Mouse (Mus musculus): Measurements from ENCODE around the gene Tgm2.

The Tgm2 gene

DNA sequence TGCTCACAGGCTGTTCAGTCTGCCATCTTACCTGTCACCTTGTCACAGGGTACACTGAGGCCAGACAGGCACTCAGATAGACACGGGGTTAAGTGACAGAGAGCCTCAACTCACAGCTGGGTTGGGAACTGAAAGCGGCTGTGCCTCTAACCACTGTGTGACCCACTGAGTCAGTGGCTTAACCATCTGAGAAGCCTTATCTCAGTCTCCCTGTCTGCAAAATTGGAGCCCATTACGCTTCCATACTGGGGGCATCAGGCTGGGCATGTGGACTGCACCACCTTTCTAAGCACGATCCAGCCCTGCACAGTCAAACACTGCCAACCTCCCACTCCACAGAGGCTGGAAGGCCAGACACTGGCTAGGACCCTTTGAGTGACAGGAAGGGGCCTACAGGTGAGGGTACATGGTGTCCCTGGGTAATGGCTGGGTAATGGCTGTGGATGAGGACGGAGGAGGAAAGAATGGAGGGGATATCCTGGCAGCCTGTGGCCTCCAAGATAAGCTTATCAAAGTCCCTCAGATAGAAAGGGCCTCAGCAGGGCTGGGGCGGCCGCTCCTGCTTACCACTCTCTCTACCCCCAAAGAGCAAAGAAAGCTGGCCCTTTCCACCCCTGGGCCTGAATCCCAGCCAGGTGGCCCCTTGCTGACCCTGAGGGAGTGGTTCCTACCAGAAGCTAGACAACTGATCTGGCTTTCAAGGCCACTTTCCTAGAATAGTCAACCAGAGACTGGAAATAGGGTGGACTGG lies 4.4 kb downstream of the Tgm2 start:
- no peak for DNase-seq (ENCODE audit: low read depth, low spot score)

DNA sequence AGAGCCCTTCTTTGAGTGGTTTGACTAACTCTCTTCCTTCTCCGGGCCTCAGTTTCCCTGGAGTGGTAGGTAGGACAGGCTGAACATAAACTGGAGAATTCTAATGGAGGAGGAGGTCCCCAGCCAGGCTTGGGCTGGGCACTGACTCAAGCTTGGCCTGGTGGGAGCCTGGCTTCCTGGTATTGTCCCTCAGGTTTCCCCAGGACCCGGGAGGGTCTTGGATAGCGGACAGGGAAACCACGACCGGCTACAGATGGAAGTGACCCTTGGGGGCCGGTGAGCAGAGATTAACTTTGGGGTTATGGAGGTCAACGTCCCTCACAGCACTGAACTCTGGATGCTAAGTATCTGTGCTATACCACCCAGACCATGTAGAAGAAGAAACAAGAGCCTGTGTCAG lies 5.0 kb downstream of the Tgm2 start:
- DNase-seq (ENCODE audit: low read depth, low spot score): no peak

DNA sequence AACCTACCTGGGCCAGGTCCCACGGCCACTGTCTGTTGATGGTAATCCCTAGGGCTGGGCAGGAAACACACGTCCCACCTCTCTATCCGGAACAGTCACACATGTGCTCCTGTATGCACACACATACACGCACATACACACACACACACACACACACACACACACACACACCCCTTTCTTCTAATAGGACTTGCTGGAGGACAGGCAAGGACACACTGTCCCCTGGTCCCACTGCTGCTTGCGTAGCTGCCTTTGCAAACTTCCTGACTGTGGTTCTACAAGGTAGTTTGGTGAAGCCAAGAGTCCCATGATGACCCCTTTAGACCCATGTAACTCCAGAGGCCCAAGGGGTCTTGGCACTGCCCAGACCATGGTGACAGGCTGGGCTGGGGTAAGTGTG lies 5.6 kb downstream of the Tgm2 start:
- no peak for DNase-seq (ENCODE audit: low read depth, low spot score)

DNA sequence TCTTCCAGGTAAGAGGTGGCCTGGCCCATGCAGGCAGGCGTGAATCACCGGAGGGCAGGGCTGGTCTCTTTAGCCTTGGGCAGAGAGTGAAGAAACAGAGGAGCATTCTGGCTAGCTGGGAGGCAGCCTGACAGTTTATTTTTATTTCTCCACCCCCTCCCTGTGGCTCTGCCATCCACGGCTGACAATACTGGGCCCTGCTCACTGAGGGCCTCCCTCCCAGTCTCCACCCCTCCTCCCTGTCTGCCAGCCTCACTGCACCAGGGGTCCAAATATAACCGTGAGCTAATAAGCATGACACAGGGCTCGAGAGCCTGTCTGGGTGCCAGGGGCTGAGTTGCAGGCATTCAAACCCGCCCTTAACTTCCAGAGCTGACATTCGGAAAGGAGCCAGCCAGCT lies 6.6 kb downstream of the Tgm2 start:
- DNase-seq (ENCODE audit: low read depth, low spot score): no peak

DNA sequence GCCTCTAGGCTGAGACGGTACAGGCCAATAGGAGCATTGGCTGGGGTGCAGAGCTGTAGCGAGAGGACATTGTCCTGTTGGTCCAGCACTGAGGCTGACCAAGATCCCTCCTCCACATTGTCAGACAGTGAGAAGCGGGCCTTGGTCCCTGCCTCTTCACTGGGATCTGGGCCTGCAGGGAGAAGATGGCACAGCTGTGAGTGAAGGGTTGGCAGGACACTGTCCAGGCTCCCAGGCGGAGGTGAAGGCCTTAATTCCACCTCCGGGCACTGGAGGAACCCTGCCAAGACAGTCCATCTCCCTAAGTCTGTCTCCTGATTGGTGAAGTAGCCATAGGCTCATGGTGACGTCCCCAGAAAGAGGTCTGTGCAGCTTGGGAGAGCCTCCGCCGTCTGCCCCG lies 7.5 kb downstream of the Tgm2 start:
- DNase-seq (ENCODE audit: low read depth, low spot score): no peak

DNA sequence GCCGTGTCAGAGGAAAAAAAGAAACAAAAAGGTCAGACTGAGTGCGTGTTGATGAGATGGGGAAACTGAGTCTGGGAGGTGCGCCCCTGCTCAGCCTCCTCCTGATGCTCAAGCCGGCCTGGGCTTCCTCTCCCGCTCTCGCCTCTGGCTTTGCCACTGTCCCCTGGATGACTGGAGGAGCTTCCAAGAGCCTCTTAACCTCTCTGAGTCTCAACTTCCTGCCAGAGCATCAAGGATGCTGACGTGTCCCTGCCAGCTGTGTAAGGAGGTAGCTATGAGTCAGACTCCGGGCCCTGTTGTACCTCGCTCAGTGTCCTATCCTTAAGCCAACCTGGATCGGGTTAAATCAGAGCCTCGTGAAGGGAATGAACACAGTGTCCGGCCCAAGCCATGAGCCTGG lies 8.5 kb downstream of the Tgm2 start:
- DNase-seq (ENCODE audit: low read depth, low spot score): no peak

DNA sequence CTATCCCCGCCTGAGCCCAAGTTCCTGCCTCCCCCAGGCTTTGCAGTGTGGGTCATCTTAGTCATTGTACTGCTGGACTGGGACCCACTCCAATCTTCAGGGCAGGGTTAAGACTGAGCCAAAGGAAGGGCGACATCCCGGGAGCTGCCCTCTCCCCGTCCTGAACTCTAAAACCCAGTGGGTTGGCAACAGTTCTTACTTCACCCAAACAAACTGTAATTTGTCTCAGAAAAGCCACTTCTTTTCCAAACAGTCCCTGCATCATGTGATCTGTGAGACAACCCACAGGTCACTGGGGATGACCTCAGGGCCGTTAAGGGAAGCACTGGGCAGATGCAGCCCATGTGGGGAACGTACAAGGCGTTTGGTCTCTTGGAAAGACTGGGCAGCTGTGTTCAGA lies 10.0 kb downstream of the Tgm2 start:
- DNase-seq (ENCODE audit: low read depth, low spot score): no peak

DNA sequence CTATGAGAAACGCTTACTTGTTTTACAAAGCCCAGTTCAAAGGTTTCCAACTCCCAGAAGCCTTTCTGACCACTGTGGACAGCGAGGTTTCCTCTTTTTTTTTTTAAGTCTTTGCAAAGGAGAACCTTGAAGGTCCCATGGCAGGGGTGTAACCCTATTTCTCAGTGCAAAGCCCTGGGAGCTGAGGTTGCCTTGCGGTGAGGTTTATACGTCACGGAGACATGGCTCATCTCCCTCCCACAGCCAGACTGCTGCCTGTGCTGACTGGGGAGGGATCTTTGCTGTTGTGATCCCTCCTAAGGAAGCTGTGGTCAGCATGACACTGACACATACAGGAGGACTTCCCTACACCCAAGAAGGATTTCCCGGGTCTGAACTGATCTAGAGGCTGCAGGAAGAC lies 13.2 kb downstream of the Tgm2 start:
- DNase-seq (ENCODE audit: low read depth, low spot score): no peak

DNA sequence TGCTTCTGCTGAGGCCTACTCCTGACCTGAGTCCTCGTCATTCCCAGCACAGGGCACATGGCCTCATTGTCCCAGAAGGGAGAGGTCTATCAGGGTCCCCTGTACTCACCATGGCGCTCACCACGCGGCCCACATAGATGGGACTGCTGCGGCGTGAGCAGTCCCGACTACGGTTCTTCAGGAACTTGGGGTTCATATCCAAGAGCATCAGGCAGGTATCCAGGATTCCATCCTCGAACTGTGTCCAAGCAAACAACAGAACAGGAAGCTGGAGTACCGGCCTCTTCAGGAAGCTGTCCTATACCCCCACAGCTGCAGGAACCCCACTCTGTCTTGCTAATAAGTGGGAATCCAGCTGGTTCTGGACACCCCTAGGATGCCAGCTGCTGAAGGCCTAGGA lies 13.9 kb downstream of the Tgm2 start:
- DNase-seq (ENCODE audit: low read depth, low spot score): no peak

DNA sequence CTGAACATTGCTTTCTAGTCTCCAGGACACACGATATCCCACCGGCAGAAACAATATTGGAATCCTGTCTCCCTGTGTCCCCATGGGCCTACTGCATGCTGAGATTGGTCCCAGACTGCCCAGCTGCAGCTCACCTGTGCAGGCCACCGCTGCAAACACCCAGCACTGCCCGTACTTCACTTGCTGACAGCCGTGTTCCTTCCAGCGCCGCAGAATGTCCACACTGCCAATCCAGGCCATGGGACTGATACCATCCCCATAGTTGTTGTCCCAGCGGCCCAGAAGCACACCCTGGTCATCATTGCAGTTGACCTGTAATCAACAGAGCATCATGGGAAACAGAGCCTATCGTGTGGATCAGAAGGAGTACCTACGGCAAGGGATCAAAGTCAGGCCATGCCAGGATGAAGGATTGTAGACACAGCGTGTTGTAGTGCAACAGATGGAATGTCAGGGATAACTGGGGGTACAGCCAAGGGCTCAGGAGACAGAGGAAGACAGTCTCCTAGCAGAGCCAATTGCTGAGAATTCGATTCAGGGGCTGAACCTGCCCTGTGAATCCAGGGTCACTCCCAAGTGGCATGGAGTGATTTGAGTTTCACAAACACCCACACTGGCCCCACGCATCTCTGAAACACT lies 14.9 kb downstream of the Tgm2 start:
- DNase-seq (ENCODE audit: low read depth, low spot score): no peak

DNA sequence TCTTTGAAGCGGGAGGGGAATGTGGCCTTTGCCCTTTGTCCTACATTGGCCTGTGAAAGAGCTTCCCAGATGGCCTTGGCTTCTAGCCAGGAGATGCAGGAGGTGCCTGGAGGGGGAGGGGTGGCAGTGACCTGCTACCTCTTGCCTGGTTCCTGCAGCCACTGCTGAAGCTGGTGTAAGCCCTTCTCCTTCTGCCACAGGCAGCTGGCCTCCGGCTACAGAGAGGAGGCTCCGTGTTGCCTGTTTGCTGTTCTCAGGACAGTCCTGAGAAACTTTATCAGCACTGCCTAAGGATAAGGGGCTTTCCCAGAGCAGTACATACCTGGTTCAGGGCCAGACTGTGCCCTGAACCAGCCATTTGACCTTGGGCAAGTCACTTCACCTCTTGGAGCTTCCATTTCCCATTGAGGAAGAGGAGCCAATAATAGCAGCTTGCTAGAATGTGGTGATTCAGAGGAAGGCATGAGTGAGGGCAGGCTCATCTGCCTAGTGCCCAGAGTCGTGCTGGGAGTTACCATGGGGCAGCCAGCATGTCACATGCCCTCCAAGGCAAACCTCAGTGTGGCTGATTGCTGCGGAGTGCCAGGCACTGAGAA lies 15.7 kb downstream of the Tgm2 start:
- DNase-seq (ENCODE audit: low read depth, low spot score): no peak

DNA sequence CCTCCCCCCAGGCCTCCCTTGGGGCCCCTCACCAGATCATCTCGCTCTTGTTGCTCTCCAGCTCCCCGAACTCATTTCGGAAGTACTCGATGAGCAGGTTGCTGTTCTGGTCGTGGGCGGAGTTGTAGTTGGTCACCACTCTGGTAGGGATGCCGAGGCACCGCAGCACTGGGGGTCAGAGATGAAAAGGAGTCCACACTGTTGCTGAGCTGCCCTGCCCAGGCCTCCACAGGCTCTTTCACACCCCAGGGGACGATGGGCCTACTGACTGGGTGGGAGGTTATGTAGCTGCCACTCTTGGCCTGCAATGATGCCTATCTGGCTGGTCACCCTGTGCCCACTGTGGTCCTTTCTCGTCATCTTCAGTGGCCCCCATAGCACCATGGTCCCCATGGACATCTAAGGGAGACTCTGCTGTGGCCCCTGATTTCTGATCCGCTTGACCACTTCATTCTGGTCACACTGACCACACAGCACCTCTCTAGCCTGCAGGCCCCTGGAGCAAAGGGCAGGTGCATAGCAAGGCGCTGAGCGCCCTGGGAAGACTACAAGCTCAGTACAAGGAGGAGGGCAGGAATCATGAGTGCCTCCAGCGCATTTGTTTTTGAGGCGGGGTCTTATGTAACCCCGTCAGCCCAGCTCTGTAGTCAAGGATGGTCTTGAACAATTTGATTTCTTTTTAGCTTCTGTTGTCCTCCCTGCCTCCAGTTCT lies 16.8 kb downstream of the Tgm2 start:
- DNase-seq (ENCODE audit: low read depth, low spot score): no peak

DNA sequence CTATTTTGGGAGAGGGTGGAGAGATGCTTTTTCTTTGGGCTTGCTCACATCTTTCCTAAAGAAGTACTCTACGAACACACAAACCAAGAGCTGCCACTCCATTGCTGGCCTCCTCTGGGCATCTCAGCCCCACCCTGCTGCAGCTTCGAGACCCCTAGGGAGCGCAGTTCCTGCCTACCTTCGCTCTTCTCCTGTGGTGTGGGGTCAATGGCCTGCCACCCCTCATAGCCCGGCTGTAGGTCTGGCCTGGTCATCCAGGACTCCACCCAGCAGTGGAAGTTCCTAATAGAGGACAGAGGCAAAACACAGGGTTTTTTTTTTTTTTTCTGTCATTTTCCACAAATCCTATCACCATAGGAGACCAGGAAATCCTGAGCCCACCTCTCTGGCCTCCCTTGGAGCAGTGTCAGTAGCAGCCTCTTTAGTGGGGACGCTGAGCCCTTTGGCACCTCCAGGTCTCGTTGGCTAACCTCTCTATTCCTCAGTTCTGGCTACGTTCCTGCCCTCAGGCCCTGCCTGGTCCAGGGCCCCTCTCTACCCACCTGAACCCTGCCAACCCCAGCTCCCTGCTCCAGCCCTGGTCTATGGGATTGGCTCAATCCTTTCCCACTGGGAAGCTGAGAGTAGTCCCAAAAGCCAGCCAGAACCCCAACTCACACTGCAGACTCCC lies 17.6 kb downstream of the Tgm2 start:
- DNase-seq (ENCODE audit: low read depth, low spot score): no peak

DNA sequence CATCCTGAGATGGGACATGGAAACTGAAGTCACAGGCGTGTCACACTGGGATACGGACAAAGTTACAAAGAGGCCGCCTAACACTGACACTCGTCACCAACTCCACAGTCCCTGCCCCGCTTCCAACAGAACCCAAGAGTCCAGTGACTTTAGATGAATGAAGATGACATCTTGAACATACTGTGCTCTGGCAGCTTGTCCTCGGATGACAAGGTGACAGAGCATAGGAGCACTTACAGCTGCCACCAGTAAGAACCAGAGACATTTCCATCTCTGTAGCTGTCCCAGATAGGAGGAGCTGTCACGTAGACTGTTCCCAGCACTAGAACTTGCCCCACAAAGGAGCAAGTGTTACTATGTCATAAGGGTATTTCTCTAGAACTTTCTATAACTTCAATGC lies 18.4 kb downstream of the Tgm2 start:
- no peak for DNase-seq (ENCODE audit: low read depth, low spot score)

DNA sequence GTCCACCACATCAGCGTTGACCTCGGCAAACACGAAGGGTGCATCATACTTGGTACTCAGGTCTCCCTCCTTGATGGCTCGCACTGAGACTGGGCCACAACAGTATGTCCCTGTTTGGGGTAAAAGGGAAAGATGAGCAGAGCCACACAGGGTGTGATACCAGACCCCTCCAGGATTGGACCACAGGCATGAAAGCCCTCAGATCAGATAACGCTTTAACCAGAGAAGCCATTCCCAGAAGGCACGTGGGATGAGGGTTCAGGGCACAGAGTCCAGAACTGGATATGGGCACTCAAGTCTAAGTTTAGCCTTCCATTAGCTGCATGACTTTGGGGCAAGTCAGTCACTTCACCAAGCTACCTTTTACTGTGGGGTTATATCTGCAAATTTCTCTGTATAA lies 19.0 kb downstream of the Tgm2 start:
- no peak for DNase-seq (ENCODE audit: low read depth, low spot score)

DNA sequence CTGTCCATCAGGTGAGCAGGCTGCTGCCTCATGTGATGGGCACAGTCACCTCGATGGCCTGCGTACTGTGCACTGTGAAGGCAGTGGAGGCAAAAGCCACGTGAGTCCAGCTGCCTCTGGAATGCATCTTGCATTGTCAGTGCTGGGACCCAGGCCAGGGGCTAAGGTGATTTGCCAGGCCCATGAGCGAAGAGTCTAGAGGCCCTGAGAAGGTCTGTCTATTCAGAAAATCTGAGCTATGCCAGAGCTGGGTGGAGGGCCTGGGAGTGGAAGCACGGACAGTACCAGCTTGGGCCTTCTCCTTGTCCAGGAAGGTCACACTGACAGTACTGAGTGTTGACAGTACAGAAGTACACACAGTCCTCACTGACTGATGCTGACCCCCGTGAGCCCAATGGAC lies 23.4 kb downstream of the Tgm2 start:
- no peak for DNase-seq (ENCODE audit: low read depth, low spot score)

DNA sequence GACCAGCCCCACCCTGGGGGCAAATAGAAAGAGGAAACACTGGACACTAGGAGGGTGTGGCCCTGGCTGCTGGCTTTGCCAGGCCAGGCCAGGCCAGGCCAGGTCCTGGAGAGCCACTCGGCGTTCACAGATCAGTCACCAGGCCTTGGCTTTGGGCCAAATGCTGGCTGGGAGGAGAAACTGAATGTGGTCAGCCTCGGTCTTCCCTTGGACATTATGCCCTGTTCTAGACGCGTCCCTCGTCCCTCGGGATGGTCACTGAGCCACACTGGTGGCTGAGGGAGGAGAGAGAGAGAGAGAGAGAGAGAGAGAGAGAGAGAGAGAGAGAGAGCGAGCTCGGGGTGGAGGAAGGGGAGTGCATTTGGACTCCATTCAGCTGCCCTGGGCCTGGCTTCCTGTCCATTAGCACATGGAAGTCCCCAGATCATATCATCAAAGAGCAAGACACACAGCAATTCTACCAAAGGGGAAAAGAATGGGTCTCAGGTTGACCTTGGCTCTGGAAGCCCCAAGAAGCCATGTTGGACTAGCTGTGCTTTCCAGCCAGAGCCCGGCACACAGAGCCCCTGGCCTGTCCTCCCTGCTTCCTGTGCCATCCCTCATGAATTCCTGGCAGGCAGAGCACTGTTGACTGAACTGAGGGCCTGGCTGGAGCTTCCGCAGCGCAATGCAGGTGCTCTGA lies 24.4 kb downstream of the Tgm2 start:
- no peak for DNase-seq (ENCODE audit: low read depth, low spot score)

DNA sequence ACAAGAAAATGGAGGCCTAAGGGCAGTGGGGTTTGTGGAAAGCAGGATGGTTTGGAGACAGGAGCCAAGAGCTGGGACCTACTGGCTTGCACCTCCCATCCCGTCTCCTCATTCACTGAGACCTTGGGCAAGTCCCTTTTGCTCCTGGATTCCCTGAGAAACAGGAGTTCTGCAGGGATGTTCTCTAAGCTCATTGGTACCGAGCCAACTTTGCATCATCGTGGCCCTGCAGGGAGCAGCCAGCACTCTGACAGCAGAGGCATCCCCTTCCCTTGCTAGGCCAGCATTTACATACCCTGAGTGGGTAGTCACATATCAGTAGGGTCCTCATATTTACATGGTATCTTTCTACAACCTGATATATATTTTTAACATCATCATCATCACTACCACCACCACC lies 25.4 kb downstream of the Tgm2 start:
- no peak for DNase-seq (ENCODE audit: low read depth, low spot score)

DNA sequence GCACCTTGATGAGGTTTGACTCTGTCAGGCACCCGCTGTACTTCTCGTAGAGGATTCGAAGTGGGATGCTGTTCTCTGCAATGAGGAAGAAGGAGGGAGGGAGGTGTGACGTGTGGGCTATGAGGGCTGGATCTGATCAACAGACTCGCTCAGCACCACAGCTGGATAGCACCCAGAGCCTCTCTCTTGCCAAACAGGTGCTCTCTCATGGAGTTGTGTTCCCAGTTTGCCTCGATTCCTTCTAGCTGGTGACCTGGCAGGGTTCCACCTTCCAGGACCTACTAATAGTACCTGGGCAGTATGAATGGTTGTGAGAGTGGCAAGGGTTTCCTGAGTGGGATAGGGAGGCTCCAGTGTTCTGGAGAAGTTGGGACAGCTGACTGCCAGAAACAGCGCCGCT lies 26.0 kb downstream of the Tgm2 start:
- no peak for DNase-seq (ENCODE audit: low read depth, low spot score)

DNA sequence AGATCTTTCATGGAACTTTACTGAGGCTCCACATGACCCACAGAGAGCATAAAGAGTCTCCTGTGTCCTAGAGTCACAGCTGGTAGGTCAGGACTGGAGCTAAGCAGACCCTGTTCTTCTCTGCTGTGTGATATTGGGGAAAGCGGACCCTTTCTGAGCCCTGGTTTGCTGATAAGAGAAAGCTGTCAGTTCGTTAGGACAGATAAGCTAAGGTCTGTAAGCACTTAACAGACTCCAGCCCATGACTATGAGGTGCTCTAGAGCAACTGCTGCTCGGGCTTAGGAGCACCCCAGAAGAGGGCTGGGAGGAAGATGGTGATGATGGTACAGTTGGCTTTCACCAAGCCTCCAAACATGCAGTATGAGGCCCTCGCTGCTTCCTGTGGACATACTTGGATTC lies 27.1 kb downstream of the Tgm2 start:
- DNase-seq (ENCODE audit: low read depth, low spot score): no peak

DNA sequence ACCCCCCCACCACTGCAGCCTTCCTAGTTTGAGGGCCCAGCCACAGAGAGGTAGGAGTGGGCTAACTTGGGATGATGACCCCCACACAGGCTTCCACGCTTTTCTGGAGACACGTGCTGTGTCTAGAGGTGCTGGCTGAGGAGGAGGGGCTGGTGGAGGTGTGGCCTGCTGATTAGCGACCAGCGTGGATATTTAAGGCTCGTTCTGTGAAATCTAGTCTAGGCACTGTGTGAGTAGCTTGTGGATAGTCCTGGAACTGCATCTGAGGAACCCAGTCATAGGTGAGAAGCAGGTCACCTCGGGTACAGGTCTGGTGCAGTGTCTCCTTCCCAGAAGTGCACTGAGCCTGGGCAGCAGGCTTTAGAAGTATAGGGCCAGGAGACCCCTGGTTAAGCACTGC lies 29.6 kb downstream of the Tgm2 start:
- no peak for DNase-seq (ENCODE audit: low read depth, low spot score)
